Mouse (Mus musculus): ENCODE results near the gene P4ha3. TPM values are rescaled to one million over a fixed set of nuclear protein-coding genes. Genes with fewer than 3 reads are reported as not detected.
"Not testable (repeated sequence)": the region's sequence is repeated elsewhere in the genome, so short reads cannot be mapped to it uniquely, and the experiment has no call there.

P4ha3 gene
- polyA plus RNA-seq, 1 experiment, result 12.2 TPM

DNA sequence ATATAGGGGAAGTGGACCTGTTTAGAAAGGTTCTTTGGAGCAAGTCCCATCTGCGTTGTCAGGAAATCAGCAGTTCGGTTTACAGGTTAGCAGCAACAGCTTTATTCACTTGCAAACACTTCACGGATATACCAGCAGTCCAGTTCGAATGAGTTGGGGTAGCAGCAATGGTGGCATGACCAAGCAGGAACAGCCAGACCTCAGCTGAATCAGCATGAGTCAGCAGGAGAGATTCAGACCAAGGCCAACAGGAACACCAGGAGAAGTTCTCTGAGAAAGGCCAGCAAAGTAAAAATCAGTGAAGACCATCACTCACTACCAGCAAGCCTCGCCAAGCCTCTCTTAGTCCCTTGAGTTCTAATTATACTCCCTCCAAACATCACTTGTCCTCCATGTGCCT is 34.7 kb upstream of the P4ha3 start:
- Histone ChIP-seq H3ac (ENCODE audit: control insufficient read depth, insufficient read length, low read depth) (no peak overlapping the region), H3K36me3 (ENCODE audit: control insufficient read depth, insufficient read depth) (no peaks in the 10 kb centered on the region), H3K79me2 (ENCODE audit: control insufficient read depth, insufficient read depth) (no peaks in the 10 kb centered on the region), H3K79me3 (ENCODE audit: low read depth) (no peaks in the 10 kb centered on the region), H3K4me3 (ENCODE audit: insufficient read depth, poor library complexity, severe bottlenecking) (no peak overlapping the region), H3K27me3 (ENCODE audit: control insufficient read depth, insufficient read depth, insufficient read length) (no peaks in the 10 kb centered on the region)
- TF ChIP-seq CTCF (IDR thresholded peaks at IDR 0.05; ENCODE audit: control insufficient read depth, insufficient read depth, insufficient read length) (no peak), USF1 (IDR thresholded peaks at IDR 0.05; ENCODE audit: low read depth) (no peak), CEBPB (IDR thresholded peaks at IDR 0.05; ENCODE audit: low read depth) (no peak), MAX (IDR thresholded peaks at IDR 0.05) (no peak), MYOG (IDR thresholded peaks at IDR 0.05; ENCODE audit: control insufficient read depth, extremely low read depth, insufficient read length) (no peak), MYOD1 (IDR thresholded peaks at IDR 0.05; ENCODE audit: control insufficient read depth, insufficient read length, low read depth) (no peak), FOSL1 (IDR thresholded peaks at IDR 0.05; ENCODE audit: insufficient read depth, low read length, poor library complexity, severe bottlenecking) (no peak)

DNA sequence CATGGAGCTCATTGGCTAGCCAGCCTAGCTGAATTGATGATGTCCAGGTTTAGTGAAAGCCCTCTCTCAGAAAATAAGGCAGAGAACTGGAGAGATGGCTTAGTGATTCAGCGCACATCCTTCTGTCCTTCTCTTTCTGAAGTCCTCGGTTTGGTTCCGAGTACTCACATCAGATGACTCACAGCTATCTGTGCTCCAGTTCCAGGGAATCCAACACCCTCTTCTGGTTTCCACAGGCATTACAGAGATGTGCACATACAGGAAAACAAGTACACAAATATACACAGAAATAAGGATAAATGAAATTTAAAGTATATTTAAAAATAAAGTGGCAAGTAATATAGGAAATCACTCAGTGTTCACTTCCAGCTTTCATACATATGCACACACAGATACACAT is 23.0 kb upstream of the P4ha3 start:
- no peak overlapping the region for H3K4me3 ChIP-seq (ENCODE audit: insufficient read depth, poor library complexity, severe bottlenecking)
- no peaks in the 10 kb centered on the region for H3K79me3 ChIP-seq (ENCODE audit: low read depth)
- TF ChIP-seq CTCF (IDR thresholded peaks at IDR 0.05; ENCODE audit: control insufficient read depth, insufficient read depth, insufficient read length), result no peak
- no peak for TF ChIP-seq MYOD1 (IDR thresholded peaks at IDR 0.05; ENCODE audit: control insufficient read depth, insufficient read length, low read depth)
- no peaks in the 10 kb centered on the region for H3K36me3 ChIP-seq (ENCODE audit: control insufficient read depth, insufficient read depth)
- H3K27me3 ChIP-seq (ENCODE audit: control insufficient read depth, insufficient read depth, insufficient read length), result no peaks in the 10 kb centered on the region
- no peaks in the 10 kb centered on the region for H3K79me2 ChIP-seq (ENCODE audit: control insufficient read depth, insufficient read depth)
- no peak overlapping the region for H3ac ChIP-seq (ENCODE audit: control insufficient read depth, insufficient read length, low read depth)

DNA sequence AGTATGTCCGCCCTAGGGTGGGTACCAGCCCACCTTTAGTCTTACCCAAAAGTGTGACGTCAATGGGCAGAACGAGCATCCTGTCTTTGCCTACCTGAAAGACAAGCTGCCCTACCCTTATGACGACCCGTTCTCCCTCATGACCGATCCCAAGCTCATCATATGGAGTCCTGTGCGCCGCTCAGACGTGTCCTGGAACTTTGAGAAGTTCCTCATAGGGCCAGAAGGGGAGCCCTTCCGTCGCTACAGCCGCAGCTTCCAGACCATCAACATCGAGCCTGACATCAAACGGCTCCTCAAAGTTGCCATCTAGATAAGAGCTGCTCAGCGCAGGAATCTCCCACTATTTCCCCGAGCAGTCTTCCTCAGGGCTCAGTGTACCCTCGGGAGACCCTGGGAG is 20.4 kb upstream of the P4ha3 start:
- not testable (repeated sequence) for H3K79me2 ChIP-seq (ENCODE audit: control insufficient read depth, insufficient read depth); H3ac ChIP-seq (ENCODE audit: control insufficient read depth, insufficient read length, low read depth); H3K36me3 ChIP-seq (ENCODE audit: control insufficient read depth, insufficient read depth); H3K4me3 ChIP-seq (ENCODE audit: insufficient read depth, poor library complexity, severe bottlenecking); H3K79me3 ChIP-seq (ENCODE audit: low read depth); H3K27me3 ChIP-seq (ENCODE audit: control insufficient read depth, insufficient read depth, insufficient read length)

DNA sequence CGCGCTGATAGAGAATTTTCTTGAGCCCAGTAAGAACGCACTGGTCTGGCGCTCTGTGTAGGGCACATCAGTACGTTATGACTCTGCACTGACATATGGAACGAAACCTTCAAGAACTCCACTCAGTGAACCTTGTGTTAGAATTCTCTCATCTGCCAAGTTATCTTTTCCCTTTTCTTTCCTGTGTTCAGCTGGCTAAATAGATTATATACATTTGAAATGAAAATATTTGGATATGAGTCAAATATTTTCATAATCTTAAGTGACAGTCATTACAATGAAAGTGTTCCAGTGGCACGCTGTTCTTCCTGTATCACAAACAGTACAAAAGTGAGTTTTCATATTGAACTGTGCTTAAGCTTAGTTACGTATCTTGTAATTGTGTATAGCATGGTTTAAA is 13.0 kb upstream of the P4ha3 start:
- H3ac ChIP-seq (ENCODE audit: control insufficient read depth, insufficient read length, low read depth), result no peak overlapping the region
- H3K36me3 ChIP-seq (ENCODE audit: control insufficient read depth, insufficient read depth), result no peaks in the 10 kb centered on the region
- H3K4me3 ChIP-seq (ENCODE audit: insufficient read depth, poor library complexity, severe bottlenecking), result no peak overlapping the region
- no peaks in the 10 kb centered on the region for H3K27me3 ChIP-seq (ENCODE audit: control insufficient read depth, insufficient read depth, insufficient read length)
- H3K79me2 ChIP-seq (ENCODE audit: control insufficient read depth, insufficient read depth), result no peaks in the 10 kb centered on the region
- no peak for TF ChIP-seq MYOD1 (IDR thresholded peaks at IDR 0.05; ENCODE audit: control insufficient read depth, insufficient read length, low read depth)
- TF ChIP-seq USF1 (IDR thresholded peaks at IDR 0.05; ENCODE audit: low read depth), result no peak
- TF ChIP-seq CTCF (IDR thresholded peaks at IDR 0.05; ENCODE audit: control insufficient read depth, insufficient read depth, insufficient read length), result no peak
- TF ChIP-seq CEBPB (IDR thresholded peaks at IDR 0.05; ENCODE audit: low read depth), result no peak
- H3K79me3 ChIP-seq (ENCODE audit: low read depth), result no peaks in the 10 kb centered on the region

DNA sequence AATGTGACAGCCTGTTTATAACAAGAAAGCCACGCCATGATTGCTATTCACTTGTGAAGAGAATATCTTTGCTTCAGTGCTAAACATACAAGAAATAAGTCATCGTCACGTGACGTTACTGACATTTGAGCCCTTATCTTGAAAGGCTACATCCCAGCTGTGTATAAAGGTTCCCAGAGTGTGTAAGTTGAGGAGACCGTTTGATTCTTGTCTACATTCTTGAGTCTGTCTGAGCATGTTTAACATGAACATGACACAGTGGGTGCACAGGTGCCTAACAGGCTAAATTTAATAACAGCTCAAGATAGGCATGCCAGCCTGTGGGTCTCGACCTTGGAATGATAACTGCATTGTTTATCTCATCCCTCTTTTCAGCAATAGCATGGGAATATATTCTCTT is 10.8 kb upstream of the P4ha3 start:
- Histone ChIP-seq H3K27me3 (ENCODE audit: control insufficient read depth, insufficient read depth, insufficient read length) (no peaks in the 10 kb centered on the region), H3K79me3 (ENCODE audit: low read depth) (no peaks in the 10 kb centered on the region), H3K36me3 (ENCODE audit: control insufficient read depth, insufficient read depth) (no peaks in the 10 kb centered on the region), H3K79me2 (ENCODE audit: control insufficient read depth, insufficient read depth) (no peaks in the 10 kb centered on the region), H3K4me3 (ENCODE audit: insufficient read depth, poor library complexity, severe bottlenecking) (no peak overlapping the region), H3ac (ENCODE audit: control insufficient read depth, insufficient read length, low read depth) (no peak overlapping the region)
- TF ChIP-seq CEBPB (IDR thresholded peaks at IDR 0.05; ENCODE audit: low read depth), result no peak
- no peak for TF ChIP-seq USF1 (IDR thresholded peaks at IDR 0.05; ENCODE audit: low read depth)

DNA sequence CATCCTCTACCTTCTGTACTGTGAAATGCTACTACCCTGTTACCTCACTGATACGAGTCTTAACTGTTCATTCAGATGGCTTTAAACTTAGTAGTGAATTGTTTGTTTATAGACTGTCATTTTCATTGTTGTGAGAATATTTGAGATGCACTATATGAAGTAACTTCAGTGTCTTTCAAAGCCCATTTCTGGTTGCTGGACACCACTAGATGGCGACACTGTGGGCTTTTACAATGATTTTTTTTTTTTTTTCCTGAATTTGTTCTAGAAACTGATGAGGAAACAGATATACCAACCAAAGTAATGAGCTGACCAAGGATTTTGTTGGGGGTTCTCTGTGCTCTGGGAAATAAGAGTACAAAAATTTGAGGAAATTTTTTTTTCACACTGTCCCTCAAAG is 8.9 kb upstream of the P4ha3 start:
- H3K27me3 ChIP-seq (ENCODE audit: control insufficient read depth, insufficient read depth, insufficient read length), result no peaks in the 10 kb centered on the region
- no peak for TF ChIP-seq MAX (IDR thresholded peaks at IDR 0.05)
- no peak for TF ChIP-seq USF1 (IDR thresholded peaks at IDR 0.05; ENCODE audit: low read depth)
- TF ChIP-seq FOSL1 (IDR thresholded peaks at IDR 0.05; ENCODE audit: insufficient read depth, low read length, poor library complexity, severe bottlenecking), result no peak
- no peak for TF ChIP-seq CEBPB (IDR thresholded peaks at IDR 0.05; ENCODE audit: low read depth)
- TF ChIP-seq MYOG (IDR thresholded peaks at IDR 0.05; ENCODE audit: control insufficient read depth, extremely low read depth, insufficient read length), result no peak
- TF ChIP-seq MYOD1 (IDR thresholded peaks at IDR 0.05; ENCODE audit: control insufficient read depth, insufficient read length, low read depth), result no peak
- no peak for TF ChIP-seq CTCF (IDR thresholded peaks at IDR 0.05; ENCODE audit: control insufficient read depth, insufficient read depth, insufficient read length)
- H3ac ChIP-seq (ENCODE audit: control insufficient read depth, insufficient read length, low read depth), result no peak overlapping the region
- H3K36me3 ChIP-seq (ENCODE audit: control insufficient read depth, insufficient read depth), result no peaks in the 10 kb centered on the region
- H3K79me3 ChIP-seq (ENCODE audit: low read depth), result no peaks in the 10 kb centered on the region
- H3K79me2 ChIP-seq (ENCODE audit: control insufficient read depth, insufficient read depth), result no peaks in the 10 kb centered on the region
- H3K4me3 ChIP-seq (ENCODE audit: insufficient read depth, poor library complexity, severe bottlenecking), result no peak overlapping the region

DNA sequence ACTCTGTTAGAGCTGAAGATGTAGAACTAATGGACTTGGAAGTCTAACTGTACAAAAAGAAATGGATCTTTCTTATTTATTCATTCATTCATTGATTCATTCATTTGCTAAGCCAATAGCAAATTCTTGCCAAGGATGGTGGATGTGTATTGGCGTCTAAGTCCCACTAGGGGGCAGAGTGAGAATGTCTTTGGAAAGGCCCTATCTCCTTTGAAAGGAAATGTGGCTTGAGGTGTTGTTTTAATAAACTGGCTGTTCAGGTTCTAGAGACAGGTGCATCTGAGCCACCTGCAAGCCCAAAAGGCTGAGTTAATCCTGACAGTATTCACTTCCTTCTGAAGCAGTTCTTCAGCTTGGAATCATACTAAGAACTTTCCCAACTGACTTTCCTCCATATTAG is 5.5 kb upstream of the P4ha3 start:
- TF ChIP-seq MYOG (IDR thresholded peaks at IDR 0.05; ENCODE audit: control insufficient read depth, extremely low read depth, insufficient read length) (no peak), USF1 (IDR thresholded peaks at IDR 0.05; ENCODE audit: low read depth) (no peak), CEBPB (IDR thresholded peaks at IDR 0.05; ENCODE audit: low read depth) (no peak), CTCF (IDR thresholded peaks at IDR 0.05; ENCODE audit: control insufficient read depth, insufficient read depth, insufficient read length) (no peak), MYOD1 (IDR thresholded peaks at IDR 0.05; ENCODE audit: control insufficient read depth, insufficient read length, low read depth) (no peak), MAX (IDR thresholded peaks at IDR 0.05) (no peak), FOSL1 (IDR thresholded peaks at IDR 0.05; ENCODE audit: insufficient read depth, low read length, poor library complexity, severe bottlenecking) (no peak)
- no peak overlapping the region for H3ac ChIP-seq (ENCODE audit: control insufficient read depth, insufficient read length, low read depth)
- no peaks in the 10 kb centered on the region for H3K79me2 ChIP-seq (ENCODE audit: control insufficient read depth, insufficient read depth)
- no peaks in the 10 kb centered on the region for H3K79me3 ChIP-seq (ENCODE audit: low read depth)
- no peaks in the 10 kb centered on the region for H3K27me3 ChIP-seq (ENCODE audit: control insufficient read depth, insufficient read depth, insufficient read length)
- no peaks in the 10 kb centered on the region for H3K36me3 ChIP-seq (ENCODE audit: control insufficient read depth, insufficient read depth)
- H3K4me3 ChIP-seq (ENCODE audit: insufficient read depth, poor library complexity, severe bottlenecking), result no peak overlapping the region
